Mouse (Mus musculus): ENCODE results near the gene Mrpl58. TPM values are rescaled to one million over a fixed set of nuclear protein-coding genes. Genes with fewer than 3 reads are reported as not detected.
"Not testable (repeated sequence)": the region's sequence is repeated elsewhere in the genome, so short reads cannot be mapped to it uniquely, and the experiment has no call there.

Mrpl58 gene
- polyA plus RNA-seq, 1 experiment: 166 TPM

DNA sequence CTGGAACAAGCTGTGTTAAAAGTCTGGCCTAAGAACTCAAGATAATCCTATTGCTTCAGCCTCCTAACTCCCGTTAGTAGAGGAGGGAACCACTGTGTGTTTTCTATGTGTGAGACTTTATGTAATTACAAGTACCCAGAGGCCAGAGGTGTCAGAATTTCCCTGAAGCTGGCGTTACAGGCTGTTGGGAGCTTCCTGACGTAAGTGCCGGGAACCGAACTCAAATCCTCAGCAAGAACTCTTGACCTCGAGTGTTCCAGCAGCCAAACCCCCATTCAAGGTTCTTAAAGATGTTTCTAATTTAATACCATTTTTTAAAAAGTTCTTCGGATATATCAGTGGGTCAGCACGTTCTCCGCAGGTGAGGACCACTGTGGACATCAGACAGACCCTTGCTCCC is 22.3 kb upstream of the Mrpl58 start:
- WGBS: 72% methylated on average over 9 of the region's 9 CpGs
- H3K36me3 ChIP-seq (ENCODE audit: control insufficient read depth, insufficient read depth, low read length): no peaks in the 10 kb centered on the region
- no peak for DNase-seq
- H3K27me3 ChIP-seq (ENCODE audit: control insufficient read depth, insufficient read depth, low read length): peaks cover 10% of the 10 kb centered on the region; the same call in 1 of the 2 replicates
- peaks cover 10% of the 10 kb centered on the region for H3K4me1 ChIP-seq (replicated peaks; ENCODE audit: control insufficient read depth, insufficient read depth, low read length)
- H3K4me3 ChIP-seq (ENCODE audit: control insufficient read depth, insufficient read depth, low read length): no peak overlapping the region
- TF ChIP-seq CTCF (IDR thresholded peaks at IDR 0.05; ENCODE audit: borderline replicate concordance, control insufficient read depth, extremely low read depth, insufficient read depth, low read length, poor library complexity) (no peak), POLR2A (IDR thresholded peaks at IDR 0.05; ENCODE audit: control insufficient read depth, extremely low read depth, insufficient read depth, low read length, poor library complexity) (no peak)
- H3K27ac ChIP-seq (ENCODE audit: control insufficient read depth, insufficient read depth, low read length): no peak overlapping the region

DNA sequence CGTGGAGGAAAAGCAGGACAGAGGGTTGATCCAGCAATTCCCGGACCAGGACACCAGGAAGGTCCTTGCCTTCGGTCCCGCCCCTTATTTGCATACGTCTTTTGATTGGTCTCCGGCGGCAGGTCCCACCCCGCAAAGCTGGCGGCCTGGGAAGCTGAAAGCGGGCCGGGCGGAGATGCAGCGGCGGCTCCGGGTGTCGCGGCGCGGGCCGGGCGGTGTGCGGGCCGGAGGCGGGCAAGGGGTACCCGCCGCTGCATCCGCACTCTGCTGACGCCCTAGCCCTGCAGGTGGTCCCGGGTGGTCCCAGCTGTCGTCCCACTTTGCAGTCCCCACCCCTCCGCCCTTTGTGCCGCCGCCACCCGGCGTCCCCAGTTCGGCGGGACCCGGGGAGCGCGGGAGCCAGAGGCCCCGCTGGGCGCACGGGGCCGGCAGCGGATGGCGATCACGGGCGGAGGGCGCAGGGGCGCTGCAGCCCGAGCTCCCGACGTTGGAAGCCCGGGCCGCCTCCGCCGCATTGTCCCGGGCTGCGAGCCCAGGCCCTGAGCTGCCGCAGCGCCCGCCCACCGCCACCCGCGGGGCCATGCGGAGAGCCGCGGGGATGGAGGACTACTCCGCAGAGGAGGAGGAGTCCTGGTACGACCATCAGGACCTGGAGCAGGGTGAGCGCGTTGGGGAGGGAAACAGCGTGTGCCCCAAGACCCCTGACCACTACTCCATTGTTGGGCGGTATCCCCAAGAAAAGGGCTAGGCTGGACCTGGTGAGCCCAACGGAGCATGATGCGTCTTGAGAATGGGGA is 21.6 kb upstream of the Mrpl58 start, which contains the start of gene Cdr2l:
Gene Cdr2l (plus strand): TSS at position 174 of the 797 bp plus-strand sequence.
- H3K36me3 ChIP-seq (ENCODE audit: control insufficient read depth, insufficient read depth, low read length): no peaks in the 10 kb centered on the region

DNA sequence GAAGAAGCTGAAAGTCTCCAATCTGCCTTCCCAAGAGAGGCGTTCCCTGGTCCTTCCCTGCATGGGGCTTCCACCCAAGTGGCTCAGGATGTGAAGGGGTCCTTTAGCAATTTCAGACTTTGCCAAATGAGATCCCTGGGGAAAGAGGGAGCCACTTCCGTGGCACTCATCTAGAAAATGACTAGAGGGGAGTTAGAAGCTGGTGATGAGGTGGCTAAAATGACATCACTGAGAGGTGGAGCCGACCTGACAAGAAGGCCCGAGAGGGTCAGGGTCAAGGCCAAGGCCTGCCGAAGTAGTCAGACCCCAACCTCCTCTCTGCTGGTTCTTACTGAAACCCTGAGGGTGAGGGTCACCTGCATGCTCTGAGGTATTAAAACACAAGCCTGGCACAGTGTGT is 20.7 kb upstream of the Mrpl58 start:
- WGBS: 70% methylated on average over 5 of the region's 5 CpGs
- H3K27ac ChIP-seq (ENCODE audit: control insufficient read depth, insufficient read depth, low read length): no peak overlapping the region
- peaks cover 10% of the 10 kb centered on the region for H3K4me1 ChIP-seq (replicated peaks; ENCODE audit: control insufficient read depth, insufficient read depth, low read length)
- no peaks in the 10 kb centered on the region for H3K36me3 ChIP-seq (ENCODE audit: control insufficient read depth, insufficient read depth, low read length)
- H3K27me3 ChIP-seq (ENCODE audit: control insufficient read depth, insufficient read depth, low read length): peaks cover 10% of the 10 kb centered on the region; the same call in 1 of the 2 replicates
- TF ChIP-seq POLR2A (IDR thresholded peaks at IDR 0.05; ENCODE audit: control insufficient read depth, extremely low read depth, insufficient read depth, low read length, poor library complexity): no peak
- no peak for TF ChIP-seq CTCF (IDR thresholded peaks at IDR 0.05; ENCODE audit: borderline replicate concordance, control insufficient read depth, extremely low read depth, insufficient read depth, low read length, poor library complexity)
- no peak overlapping the region for H3K4me3 ChIP-seq (ENCODE audit: control insufficient read depth, insufficient read depth, low read length)
- DNase-seq: no peak

More for the DNA sequence above, 21.6 kb upstream of the Mrpl58 start, which contains the start of gene Cdr2l:
- Histone ChIP-seq H3K27me3 (ENCODE audit: control insufficient read depth, insufficient read depth, low read length) (peaks cover 10% of the 10 kb centered on the region; the same call in 1 of the 2 replicates), H3K27ac (ENCODE audit: control insufficient read depth, insufficient read depth, low read length) (no peak within 1 kb of the TSS), H3K4me1 (replicated peaks; ENCODE audit: control insufficient read depth, insufficient read depth, low read length) (peaks cover 10% of the 10 kb centered on the region), H3K4me3 (ENCODE audit: control insufficient read depth, insufficient read depth, low read length) (peak within 1 kb of the TSS; percentile 56)
- peak; percentile 63 for DNase-seq
- WGBS: 3% methylated on average over 76 of the region's 76 CpGs
- TF ChIP-seq POLR2A (IDR thresholded peaks at IDR 0.05; ENCODE audit: control insufficient read depth, extremely low read depth, insufficient read depth, low read length, poor library complexity): no peak
- TF ChIP-seq CTCF (IDR thresholded peaks at IDR 0.05; ENCODE audit: borderline replicate concordance, control insufficient read depth, extremely low read depth, insufficient read depth, low read length, poor library complexity): no peak; the same call in 1 of the 2 replicates

DNA sequence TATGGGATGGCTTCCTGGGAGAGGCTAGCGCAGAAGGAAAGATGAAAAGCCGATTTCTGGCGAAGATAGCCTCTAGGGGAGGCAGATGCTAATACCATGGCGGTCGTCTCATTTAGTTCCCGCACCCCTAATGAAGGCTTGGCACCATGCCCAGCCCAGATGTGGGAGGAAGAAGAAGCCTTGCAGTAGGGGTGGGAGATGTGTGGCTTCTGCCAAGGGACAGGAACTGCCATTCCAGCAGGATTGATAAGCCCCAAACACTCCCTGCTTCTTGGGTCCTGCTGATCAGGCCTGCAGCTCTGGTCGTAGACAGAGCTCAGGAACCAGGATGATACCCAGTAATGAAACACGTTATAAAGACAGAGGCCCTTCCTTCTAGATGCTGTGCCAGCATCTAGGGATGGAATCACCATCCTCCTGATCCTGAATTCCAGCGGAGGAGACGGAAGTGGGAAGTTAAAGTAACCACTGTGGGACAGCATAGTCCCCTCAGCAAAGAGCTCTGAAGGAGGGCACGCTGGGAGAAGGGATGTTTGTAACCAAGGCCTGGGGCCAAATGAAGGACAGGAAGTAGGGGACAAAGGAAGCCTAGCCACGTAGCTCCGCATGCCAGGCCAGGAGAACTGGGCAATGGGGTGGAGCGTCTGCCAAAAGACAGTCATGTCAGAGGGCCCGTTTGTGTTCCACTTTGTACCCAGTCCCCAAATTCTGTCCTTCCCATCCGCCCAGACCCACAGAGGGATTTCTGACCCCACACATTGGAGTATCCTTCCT is 19.7 kb upstream of the Mrpl58 start:
- Histone ChIP-seq H3K4me1 (replicated peaks; ENCODE audit: control insufficient read depth, insufficient read depth, low read length) (peaks cover 10% of the 10 kb centered on the region), H3K4me3 (ENCODE audit: control insufficient read depth, insufficient read depth, low read length) (no peak overlapping the region), H3K27ac (ENCODE audit: control insufficient read depth, insufficient read depth, low read length) (no peak overlapping the region), H3K27me3 (ENCODE audit: control insufficient read depth, insufficient read depth, low read length) (peaks cover 10% of the 10 kb centered on the region; the same call in 1 of the 2 replicates), H3K36me3 (ENCODE audit: control insufficient read depth, insufficient read depth, low read length) (no peaks in the 10 kb centered on the region)
- WGBS: 70% methylated on average over 16 of the region's 16 CpGs
- no peak for TF ChIP-seq CTCF (IDR thresholded peaks at IDR 0.05; ENCODE audit: borderline replicate concordance, control insufficient read depth, extremely low read depth, insufficient read depth, low read length, poor library complexity)
- TF ChIP-seq POLR2A (IDR thresholded peaks at IDR 0.05; ENCODE audit: control insufficient read depth, extremely low read depth, insufficient read depth, low read length, poor library complexity): no peak
- DNase-seq: no peak

DNA sequence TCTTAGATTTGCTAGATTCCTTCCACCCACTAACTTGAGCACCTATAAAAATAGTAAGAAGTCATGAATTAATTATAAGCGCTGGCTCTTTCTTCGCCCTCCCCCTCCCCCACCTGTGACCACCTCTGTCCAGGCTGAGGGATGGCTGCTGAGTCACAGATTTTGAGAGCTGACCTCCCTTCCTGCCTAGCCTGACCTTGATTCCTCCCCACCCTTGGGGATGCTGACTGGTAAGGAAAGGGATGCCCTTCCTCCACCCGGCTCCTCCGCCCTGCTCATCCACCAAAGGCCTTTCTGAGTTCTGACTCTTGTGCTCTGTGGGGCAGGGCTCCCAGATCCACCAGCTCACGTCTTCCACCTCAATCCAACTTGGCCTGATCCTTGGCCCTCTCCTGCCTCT is 19.0 kb upstream of the Mrpl58 start:
- 100% methylated on average over 5 of the region's 5 CpGs for WGBS
- no peak for DNase-seq
- no peak overlapping the region for H3K27ac ChIP-seq (ENCODE audit: control insufficient read depth, insufficient read depth, low read length)
- no peak overlapping the region for H3K4me3 ChIP-seq (ENCODE audit: control insufficient read depth, insufficient read depth, low read length)
- no peaks in the 10 kb centered on the region for H3K36me3 ChIP-seq (ENCODE audit: control insufficient read depth, insufficient read depth, low read length)
- TF ChIP-seq POLR2A (IDR thresholded peaks at IDR 0.05; ENCODE audit: control insufficient read depth, extremely low read depth, insufficient read depth, low read length, poor library complexity) (no peak), CTCF (IDR thresholded peaks at IDR 0.05; ENCODE audit: borderline replicate concordance, control insufficient read depth, extremely low read depth, insufficient read depth, low read length, poor library complexity) (no peak)
- H3K4me1 ChIP-seq (replicated peaks; ENCODE audit: control insufficient read depth, insufficient read depth, low read length): peaks cover 10% of the 10 kb centered on the region
- peaks cover 10% of the 10 kb centered on the region; the same call in 1 of the 2 replicates for H3K27me3 ChIP-seq (ENCODE audit: control insufficient read depth, insufficient read depth, low read length)

DNA sequence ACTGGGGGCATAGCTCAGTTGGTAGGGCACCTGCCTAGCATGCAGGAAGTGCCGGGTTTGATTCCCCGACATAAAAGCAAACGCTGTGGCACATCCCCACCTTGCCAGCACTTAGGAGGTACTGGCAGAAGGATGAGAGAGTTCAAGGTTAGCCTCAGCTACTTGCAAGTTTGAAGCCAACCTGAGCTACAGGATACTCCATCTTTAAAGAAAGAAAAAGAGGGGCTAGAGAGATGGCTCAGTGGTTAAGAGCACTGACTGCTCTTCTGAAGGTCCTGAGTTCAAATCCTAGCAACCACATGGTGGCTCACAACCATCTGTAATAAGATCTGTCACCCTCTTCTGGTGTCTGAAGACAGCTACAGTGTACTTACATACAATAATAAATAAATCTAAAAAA is 16.7 kb upstream of the Mrpl58 start:
- not testable (repeated sequence) for H3K27ac ChIP-seq (ENCODE audit: control insufficient read depth, insufficient read depth, low read length); H3K36me3 ChIP-seq (ENCODE audit: control insufficient read depth, insufficient read depth, low read length); H3K4me1 ChIP-seq (replicated peaks; ENCODE audit: control insufficient read depth, insufficient read depth, low read length); DNase-seq; H3K27me3 ChIP-seq (ENCODE audit: control insufficient read depth, insufficient read depth, low read length); H3K4me3 ChIP-seq (ENCODE audit: control insufficient read depth, insufficient read depth, low read length)
- 67% methylated on average over 3 of the region's 3 CpGs for whole genome bisulfite sequencing

Data from thymus, adult 2 months (tissue).